Mouse (Mus musculus) lung, postnatal 0 days (tissue): ENCODE data around the gene Shc4.

Experiments used
- CTCF ChIP-seq: IDR thresholded peaks from 2 replicates; pipeline ENCODE4 v1.5.1; 2016; ENCODE audit warnings: antibody characterized with exemption, mild to moderate bottlenecking
- EP300 ChIP-seq: IDR thresholded peaks from 2 replicates; pipeline ENCODE4 v1.6.1; 2016; ENCODE audit warnings: antibody characterized with exemption, mild to moderate bottlenecking, control low read depth

- TF ChIP-seq EP300 (no peak), CTCF (no peak)
Measured at GRCm38 (mm10) chr2:125598251-125598650, 125.7 kb downstream of the Shc4 start.
